Mouse (Mus musculus) embryonic facial prominence, embryonic 10.5 days (tissue): ENCODE measurements at regions not wholly inside any gene's neighbourhood (a gene's known extent, or its start where the extent isn't known, plus 50 kb on each side); places are given as distances from the start of the nearest gene placed in this dataset.

Source experiments
- DNase-seq: peaks from one replicate; pipeline ENCODE4 v3.0.0-alpha.2; 2017; ENCODE audit warnings: low spot score
- H3K27ac ChIP-seq: fragments of 300-500 bp; sonication (generic); replicated peaks from 2 replicates; pipeline ENCODE4 v1.5.1; 2016; ENCODE audit warnings: mild to moderate bottlenecking
- H3K27me3 ChIP-seq: fragments of 300-500 bp; sonication (generic); replicated peaks from 2 replicates; pipeline ENCODE4 v1.6.1; 2016; ENCODE audit warnings: low read depth, mild to moderate bottlenecking; ENCODE audit not compliant: poor library complexity, severe bottlenecking
- H3K36me3 ChIP-seq: fragments of 300-500 bp; sonication (generic); replicated peaks from 2 replicates; pipeline ENCODE4 v1.6.1; 2016; ENCODE audit warnings: mild to moderate bottlenecking, moderate library complexity
- H3K4me1 ChIP-seq: fragments of 300-500 bp; sonication (generic); 2 replicates; pipeline ENCODE4 v1.6.1; 2016
- H3K4me3 ChIP-seq: fragments of 300-500 bp; sonication (generic); 2 replicates; pipeline ENCODE4 v1.5.1; 2016; ENCODE audit warnings: mild to moderate bottlenecking, moderate library complexity
- H3K9me3 ChIP-seq: fragments of 300-500 bp; sonication (generic); 2 replicates; pipeline ENCODE4 v1.6.1; 2016; ENCODE audit warnings: mild to moderate bottlenecking
- WGBS: fragments of 180-500 bp; shearing (Covaris S2); methylation state at CpG from one replicate; pipeline ENCODE4 v1.1.7; 2016; 5-methylcytosine and 5-hydroxymethylcytosine counted together

GRCm38 (mm10) chr12:119069747-119070146 is 103.5 kb upstream of the Abcb5 start:
- no peaks in the 10 kb centered on the region for H3K27me3 ChIP-seq
- WGBS = 87% methylated on average over 3 of the region's 3 CpGs
- no peaks in the 10 kb centered on the region for H3K36me3 ChIP-seq
- DNase-seq = no peak
- no peak overlapping the region for H3K27ac ChIP-seq
- H3K4me1 ChIP-seq = 0 out of 2 replicates have a peak, but pooled peaks cover 2% of the 10 kb centered on the region
- no peak overlapping the region for H3K4me3 ChIP-seq
- no peaks in the 10 kb centered on the region for H3K9me3 ChIP-seq

DNA sequence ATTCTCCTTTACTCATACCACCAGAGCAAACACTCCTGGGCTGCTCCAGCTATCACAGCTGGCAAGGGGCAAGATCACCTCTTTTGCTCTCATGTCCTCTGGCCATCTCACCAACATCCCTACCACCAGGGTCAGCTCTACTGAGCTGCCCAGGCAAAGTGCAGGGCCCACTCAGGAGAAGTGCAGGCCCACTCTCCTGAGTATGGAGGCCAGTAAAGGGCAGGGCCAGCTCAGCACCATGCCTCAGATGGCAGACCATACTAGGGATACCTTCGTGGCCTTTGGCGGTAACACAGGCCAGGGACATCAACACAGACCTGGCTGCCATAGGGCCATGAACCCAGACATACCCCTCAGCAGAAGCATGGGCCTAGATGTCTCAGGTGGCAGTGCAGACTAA is 101.9 kb upstream of the Abcb5 start:
- Histone ChIP-seq H3K27ac (no peak overlapping the region), H3K9me3 (no peaks in the 10 kb centered on the region), H3K4me3 (no peak overlapping the region), H3K27me3 (no peaks in the 10 kb centered on the region), H3K4me1 (0 out of 2 replicates have a peak, but pooled peaks cover 2% of the 10 kb centered on the region), H3K36me3 (no peaks in the 10 kb centered on the region)
- 93% methylated on average over 2 of the region's 2 CpGs for WGBS
- no peak for DNase-seq

DNA sequence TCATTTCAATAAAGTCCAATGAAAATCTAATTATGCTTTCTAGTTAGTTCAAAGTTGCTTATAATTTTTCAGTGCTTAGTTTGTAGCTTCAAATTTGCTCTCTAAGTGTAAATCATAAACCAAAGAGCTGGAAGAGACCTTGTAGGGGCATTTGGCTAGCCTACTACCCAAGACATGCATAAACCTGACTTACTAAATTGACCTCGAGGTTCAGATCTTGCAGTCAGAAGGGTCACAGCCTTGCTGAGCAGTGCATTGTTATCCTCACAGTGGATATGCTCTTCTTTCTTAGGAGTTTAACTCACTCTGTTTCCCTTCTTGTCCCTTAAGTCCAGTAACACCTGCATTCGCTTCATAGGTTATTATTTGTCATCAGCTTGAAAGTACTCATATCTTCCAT is 96.7 kb upstream of the Abcb5 start:
- DNase-seq = no peak
- Histone ChIP-seq H3K9me3 (no peaks in the 10 kb centered on the region), H3K4me1 (no peaks in the 10 kb centered on the region), H3K27me3 (no peaks in the 10 kb centered on the region), H3K4me3 (no peak overlapping the region), H3K36me3 (no peaks in the 10 kb centered on the region), H3K27ac (no peak overlapping the region)
- 78% methylated on average over 2 of the region's 2 CpGs for WGBS

- Histone ChIP-seq H3K4me1 (no peaks in the 10 kb centered on the region), H3K27me3 (no peaks in the 10 kb centered on the region), H3K4me3 (no peak overlapping the region), H3K36me3 (no peaks in the 10 kb centered on the region), H3K9me3 (no peaks in the 10 kb centered on the region), H3K27ac (no peak overlapping the region)
- DNase-seq = no peak
Observed at GRCm38 (mm10) chr12:119062490-119062889, 96.3 kb upstream of the Abcb5 start.

DNA sequence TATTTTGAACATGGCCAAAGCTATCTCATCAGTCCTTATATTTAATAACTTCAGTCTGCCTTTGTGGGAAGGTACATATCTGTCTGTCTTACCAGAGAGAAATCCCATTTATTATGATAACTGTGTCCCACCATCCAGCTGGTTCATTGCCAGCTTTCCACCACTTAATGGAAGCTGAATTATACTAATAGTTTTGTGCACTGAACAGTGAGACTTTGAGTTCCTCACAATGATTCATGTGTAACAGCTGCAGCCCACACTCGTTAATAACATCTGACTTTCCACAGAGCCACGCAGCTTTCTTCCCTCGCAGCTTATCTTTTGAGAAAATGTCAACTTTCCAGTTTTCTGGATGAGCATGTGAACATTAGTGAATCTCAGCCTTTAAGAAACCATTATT is 88.3 kb upstream of the Abcb5 start:
- peaks cover 4% of the 10 kb centered on the region; the same call in 1 of the 2 replicates for H3K4me1 ChIP-seq
- no peaks in the 10 kb centered on the region for H3K9me3 ChIP-seq
- no peak overlapping the region for H3K27ac ChIP-seq
- no peak for DNase-seq
- H3K4me3 ChIP-seq = no peak overlapping the region
- 75% methylated on average over 3 of the region's 3 CpGs for WGBS
- no peaks in the 10 kb centered on the region for H3K27me3 ChIP-seq
- no peaks in the 10 kb centered on the region for H3K36me3 ChIP-seq

DNA sequence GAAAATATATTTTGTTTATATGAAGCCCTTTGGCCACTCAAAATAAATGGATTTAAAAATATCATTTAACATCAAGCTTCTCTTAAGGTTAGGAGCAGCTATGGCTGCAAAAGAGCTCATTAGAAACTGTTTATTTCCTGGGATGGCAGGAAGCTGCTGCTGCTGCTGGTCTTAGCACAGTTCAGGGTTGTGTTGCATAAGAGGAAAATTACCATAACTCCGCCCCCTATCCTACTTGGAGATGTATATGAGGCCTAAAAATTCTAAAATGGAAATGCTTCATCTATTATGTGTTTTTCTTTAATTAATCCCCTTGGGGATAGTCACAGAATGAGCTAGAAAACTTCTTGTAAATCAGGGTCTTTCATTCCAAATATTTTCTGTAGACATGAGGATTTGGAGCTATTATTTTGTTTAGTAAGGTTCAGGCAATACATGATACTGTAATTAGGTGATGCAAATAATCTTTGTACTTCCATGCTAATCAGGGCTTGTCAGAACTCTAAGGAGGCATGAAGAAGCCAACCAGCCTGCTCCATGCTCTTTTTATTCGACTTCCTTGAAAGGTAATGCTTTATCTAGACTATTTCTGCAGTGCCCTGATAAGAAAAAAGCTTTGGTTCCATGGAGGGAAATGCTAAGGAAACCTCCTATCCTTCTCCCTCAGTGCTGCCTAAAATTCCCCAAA is 85.6 kb upstream of the Abcb5 start:
- H3K9me3 ChIP-seq = no peaks in the 10 kb centered on the region
- H3K4me3 ChIP-seq = no peak overlapping the region
- H3K27ac ChIP-seq = no peak overlapping the region
- 62% methylated on average over 2 of the region's 2 CpGs for WGBS
- no peak for DNase-seq
- H3K4me1 ChIP-seq = peaks cover 4% of the 10 kb centered on the region; the same call in 1 of the 2 replicates
- H3K27me3 ChIP-seq = no peaks in the 10 kb centered on the region
- no peaks in the 10 kb centered on the region for H3K36me3 ChIP-seq

DNA sequence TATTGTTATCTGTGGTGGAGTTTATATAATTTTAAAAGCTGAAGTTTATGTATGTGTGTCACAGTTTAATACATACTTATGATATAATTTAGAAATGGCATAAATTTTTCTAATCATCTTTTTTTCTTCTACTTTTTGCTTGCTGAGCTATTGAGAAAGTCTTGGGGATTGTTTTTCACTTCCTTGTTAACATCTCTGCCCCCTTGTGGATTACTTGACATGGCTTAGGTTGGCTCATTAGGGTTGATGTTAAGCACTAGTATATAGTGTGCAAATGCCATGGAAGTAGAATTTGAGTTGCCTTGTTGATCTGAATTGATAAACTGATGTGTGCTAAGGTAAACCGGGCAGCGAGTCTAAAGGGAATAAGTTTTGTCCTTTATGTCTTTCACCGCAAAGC is 72.1 kb upstream of the Abcb5 start:
- WGBS = 95% methylated on average over 3 of the region's 3 CpGs
- no peaks in the 10 kb centered on the region for H3K9me3 ChIP-seq

DNA sequence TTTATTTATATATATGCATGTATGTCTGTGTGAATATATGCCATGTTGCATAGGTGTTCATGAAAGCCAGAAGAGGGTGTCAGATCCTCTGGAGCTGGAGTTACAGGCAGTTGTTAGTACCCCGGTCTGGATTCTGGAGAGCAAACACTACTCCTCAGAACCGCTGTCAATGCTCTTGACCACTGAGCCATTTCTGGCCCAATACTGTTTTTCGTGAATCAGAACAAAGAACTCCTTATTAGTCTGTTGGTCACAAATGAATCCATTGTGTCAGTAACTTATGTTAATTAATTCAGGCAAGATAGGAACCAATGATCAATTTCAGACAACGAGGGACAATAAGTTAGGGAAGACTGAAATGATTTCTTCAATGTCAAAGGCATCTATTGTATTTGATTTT is 68.6 kb upstream of the Abcb5 start:
- H3K27ac ChIP-seq = no peak overlapping the region
- no peak overlapping the region for H3K4me3 ChIP-seq
- H3K36me3 ChIP-seq = no peaks in the 10 kb centered on the region
- no peaks in the 10 kb centered on the region for H3K9me3 ChIP-seq
- H3K27me3 ChIP-seq = no peaks in the 10 kb centered on the region
- 79% methylated on average over 4 of the region's 4 CpGs for WGBS
- no peak for DNase-seq
- H3K4me1 ChIP-seq = no peaks in the 10 kb centered on the region

More for the DNA sequence above, 72.1 kb upstream of the Abcb5 start:
- no peak overlapping the region for H3K4me3 ChIP-seq
- no peaks in the 10 kb centered on the region for H3K4me1 ChIP-seq
- no peaks in the 10 kb centered on the region for H3K27me3 ChIP-seq
- no peaks in the 10 kb centered on the region for H3K36me3 ChIP-seq
- DNase-seq = no peak
- no peak overlapping the region for H3K27ac ChIP-seq

DNA sequence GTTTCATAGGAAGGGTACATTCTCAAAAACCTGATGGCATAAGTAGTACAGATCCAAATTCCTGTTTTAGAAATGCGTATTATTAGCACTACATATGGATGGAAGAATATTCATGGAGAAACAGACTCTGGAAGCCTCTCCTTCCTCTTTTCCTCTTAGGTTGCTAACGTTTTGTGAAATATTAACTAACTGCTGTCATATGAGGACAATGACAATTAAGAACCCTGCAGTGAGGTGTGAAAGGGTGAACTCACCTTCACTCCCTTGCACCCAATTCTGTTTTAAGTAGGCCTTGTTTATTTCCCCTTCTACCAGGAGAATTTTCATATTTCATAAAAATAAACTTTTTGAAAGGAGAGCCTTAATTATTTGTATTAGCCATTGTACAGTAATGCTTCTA is 62.5 kb upstream of the Abcb5 start:
- Histone ChIP-seq H3K36me3 (no peaks in the 10 kb centered on the region), H3K9me3 (no peaks in the 10 kb centered on the region), H3K4me1 (peaks cover 16% of the 10 kb centered on the region), H3K4me3 (no peak overlapping the region), H3K27ac (no peak overlapping the region), H3K27me3 (no peaks in the 10 kb centered on the region)
- WGBS = 88% methylated on average over 2 of the region's 2 CpGs
- no peak for DNase-seq

DNA sequence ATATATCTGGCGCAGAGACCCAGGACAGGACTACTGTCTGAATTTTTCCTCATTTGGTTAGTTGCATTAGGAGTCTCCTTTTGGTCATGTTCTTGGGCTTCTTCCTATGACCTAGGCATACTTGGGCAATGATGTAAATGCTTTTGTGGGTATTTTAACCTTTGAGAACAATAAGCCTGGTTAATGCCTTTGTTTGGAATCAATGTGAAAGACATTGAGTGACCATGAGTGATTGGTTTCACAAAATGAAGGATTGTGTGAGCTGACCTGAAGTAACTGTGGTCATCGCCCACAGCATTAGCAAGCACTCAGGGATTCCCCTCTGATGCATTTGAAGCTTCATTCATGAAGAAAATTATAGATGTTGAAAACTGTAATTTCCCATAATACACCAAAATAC is 61.9 kb upstream of the Abcb5 start:
- no peaks in the 10 kb centered on the region for H3K27me3 ChIP-seq

DNA sequence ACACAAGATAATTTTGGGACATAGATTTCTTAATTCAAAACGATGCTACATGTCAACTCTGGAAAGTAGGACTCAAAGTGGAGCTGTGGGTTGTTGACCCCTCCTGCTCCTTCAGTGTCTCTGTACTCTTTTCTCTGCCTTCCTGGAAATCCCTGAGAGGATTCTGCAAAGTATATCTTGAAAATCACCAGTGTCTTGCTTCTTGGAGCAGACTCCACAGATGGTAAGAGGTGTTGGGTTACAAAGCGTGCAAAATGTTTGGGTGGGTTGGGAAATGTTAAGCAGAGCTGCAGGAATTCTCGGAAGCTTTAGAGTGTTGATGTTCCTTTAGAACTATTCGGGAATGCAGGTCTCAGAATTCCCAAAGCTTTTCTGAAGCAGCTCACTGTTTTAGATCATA is 61.5 kb upstream of the Abcb5 start:
- WGBS = 39% methylated on average over 4 of the region's 4 CpGs
- H3K27me3 ChIP-seq = no peaks in the 10 kb centered on the region
- no peak overlapping the region for H3K4me3 ChIP-seq
- peaks cover 16% of the 10 kb centered on the region for H3K4me1 ChIP-seq
- DNase-seq = no peak
- H3K27ac ChIP-seq = no peak overlapping the region; the same call in 1 of the 2 replicates
- H3K9me3 ChIP-seq = no peaks in the 10 kb centered on the region
- H3K36me3 ChIP-seq = no peaks in the 10 kb centered on the region

More for the DNA sequence above, 61.9 kb upstream of the Abcb5 start:
- peaks cover 16% of the 10 kb centered on the region for H3K4me1 ChIP-seq
- DNase-seq = no peak
- WGBS = 66% methylated on average over 2 of the region's 2 CpGs
- H3K4me3 ChIP-seq = no peak overlapping the region
- H3K27ac ChIP-seq = no peak overlapping the region; the same call in 1 of the 2 replicates
- no peaks in the 10 kb centered on the region for H3K9me3 ChIP-seq
- H3K36me3 ChIP-seq = no peaks in the 10 kb centered on the region

DNA sequence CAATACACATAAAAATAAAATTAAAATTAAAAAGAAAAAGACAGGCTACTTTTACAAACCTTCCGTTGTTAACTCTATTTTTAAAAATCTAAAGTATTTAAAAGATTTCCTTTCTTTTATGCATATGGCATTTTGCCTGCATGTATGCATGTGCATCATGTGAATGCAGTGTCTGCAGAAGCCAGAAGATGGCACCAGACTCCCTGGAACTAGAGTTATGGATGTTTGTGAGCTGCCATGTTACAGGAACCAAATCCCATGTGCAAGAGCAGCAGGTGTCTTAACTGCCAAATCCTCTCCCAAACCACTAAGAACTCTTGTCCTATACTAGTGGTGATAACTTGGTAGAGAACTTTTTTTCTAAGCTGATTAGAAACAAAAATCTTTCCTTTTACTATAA is 60.1 kb upstream of the Abcb5 start:
- H3K4me3 ChIP-seq = no peak overlapping the region
- H3K27ac ChIP-seq = no peak overlapping the region
- no peaks in the 10 kb centered on the region for H3K36me3 ChIP-seq
- 59% methylated on average over 1 of the region's 1 CpGs for WGBS
- no peaks in the 10 kb centered on the region for H3K9me3 ChIP-seq
- H3K4me1 ChIP-seq = peaks cover 16% of the 10 kb centered on the region
- H3K27me3 ChIP-seq = no peaks in the 10 kb centered on the region
- peak; percentile 58 for DNase-seq

DNA sequence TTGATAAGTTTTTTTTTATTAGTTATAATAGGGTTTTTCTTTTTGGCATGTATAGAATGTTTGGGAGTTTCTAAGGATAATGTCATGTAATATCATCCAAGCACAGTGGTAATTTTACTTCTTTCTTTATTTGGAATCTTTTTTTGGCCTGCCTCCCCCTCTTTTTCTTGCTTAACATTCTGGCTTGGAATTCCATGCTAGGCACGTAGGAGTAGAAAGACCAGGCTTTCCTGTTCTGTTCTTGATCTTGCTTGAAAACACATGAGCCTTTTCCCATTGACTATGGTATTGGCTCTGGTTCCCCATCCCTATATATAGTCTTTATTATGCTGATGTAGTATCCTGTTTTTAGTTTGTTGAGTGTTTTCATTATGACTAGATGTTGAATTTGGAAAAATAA is 57.8 kb upstream of the Abcb5 start:
- Histone ChIP-seq H3K27me3 (no peaks in the 10 kb centered on the region), H3K27ac (no peak overlapping the region), H3K4me1 (peaks cover 16% of the 10 kb centered on the region), H3K36me3 (no peaks in the 10 kb centered on the region), H3K4me3 (no peak overlapping the region), H3K9me3 (no peaks in the 10 kb centered on the region)
- 75% methylated on average over 1 of the region's 1 CpGs for WGBS
- DNase-seq = no peak
